Mouse (Mus musculus): ENCODE data around the gene Snap25. TPM values are rescaled to one million over a fixed set of nuclear protein-coding genes. Genes with fewer than 3 reads are reported as not detected.
A peak's percentile ranks its signal among the peaks of the same experiment; 100 is the strongest.

Gene Snap25
- total RNA-seq, 2 experiments from 2014 or later = 35.2 to 43.5 TPM

GRCm38 (mm10) chr2:136807992-136808726, 94.9 kb downstream of the Snap25 start:
- DNase-seq = no peak

- DNase-seq = peak; percentile 10
Observed at GRCm38 (mm10) chr2:136811331-136811730, 98.1 kb downstream of the Snap25 start.

DNA sequence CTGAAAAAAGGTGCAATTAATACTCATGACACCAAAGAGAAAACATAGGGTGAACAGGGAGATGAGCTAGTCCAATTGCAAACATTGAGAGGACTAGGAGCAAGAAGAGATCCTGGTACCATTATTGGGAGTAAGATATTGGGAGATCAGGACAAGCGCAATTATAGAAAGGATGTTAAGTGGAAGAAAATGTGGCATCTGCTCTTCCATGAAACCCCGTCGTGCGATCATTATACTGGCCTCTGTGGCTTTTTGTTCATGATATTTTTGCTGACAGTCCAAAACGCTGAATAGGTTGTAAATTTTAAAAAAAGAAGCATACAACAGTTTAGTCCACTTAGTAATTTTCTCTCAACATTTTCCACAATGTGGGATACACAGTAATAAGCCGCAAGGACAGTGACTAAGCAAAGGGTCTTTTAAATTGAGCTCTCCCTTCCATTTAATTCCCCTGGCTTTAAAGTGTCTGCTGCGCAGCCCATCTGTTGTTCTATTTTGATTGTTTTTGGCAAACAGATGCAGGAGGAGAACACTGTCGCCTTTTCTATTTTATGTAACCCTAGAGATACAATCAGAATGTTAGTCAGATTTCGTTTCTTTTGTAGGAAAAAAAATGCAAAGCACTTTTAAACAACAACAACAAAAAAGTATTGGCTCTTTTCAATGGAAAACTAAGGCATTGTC, 103.6 kb downstream of the Snap25 start:
- no peak for DNase-seq

DNA sequence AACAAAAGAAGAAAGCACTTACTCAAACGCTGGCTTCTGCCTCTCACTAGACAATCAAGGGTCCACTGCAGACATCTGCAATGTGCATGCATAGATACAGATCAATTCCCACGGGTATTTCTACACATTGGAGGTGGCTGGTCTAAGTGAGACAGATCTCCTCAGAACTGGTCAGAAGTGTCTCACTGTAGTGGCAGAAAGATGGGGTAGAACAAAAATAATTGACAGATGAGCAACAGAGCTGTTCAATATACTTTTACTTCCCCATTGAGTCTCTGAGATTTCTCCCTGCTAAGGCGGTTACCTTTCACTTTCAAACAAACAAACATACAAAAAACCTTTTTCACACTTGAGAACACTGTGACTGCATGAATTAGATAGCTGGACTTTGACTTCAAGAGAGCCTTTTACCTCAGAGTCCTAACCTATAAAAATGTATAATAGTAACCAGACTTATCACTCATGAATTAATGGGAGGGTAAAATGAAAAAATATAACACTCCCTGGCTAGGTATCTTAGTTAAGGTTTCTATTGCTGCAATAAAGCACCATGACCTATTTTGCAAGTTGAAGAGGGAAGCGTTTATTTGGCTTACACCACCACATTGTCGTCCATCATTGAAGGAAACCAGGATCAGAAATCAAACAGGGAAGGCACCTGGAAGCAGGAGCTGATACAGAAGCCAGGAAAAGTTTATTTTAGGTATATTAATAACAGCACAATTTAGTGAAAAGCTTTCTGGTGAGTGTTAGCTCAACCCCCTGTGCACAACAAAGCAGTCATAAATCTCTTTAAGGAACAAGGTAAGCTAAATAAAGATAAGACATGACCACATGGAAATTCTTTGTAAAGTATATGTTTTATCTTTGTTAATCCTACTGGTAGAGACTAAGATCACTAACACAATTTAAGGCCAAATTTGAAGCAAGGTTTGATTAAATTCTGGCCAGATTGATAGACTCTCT, 110.8 kb downstream of the Snap25 start:
- DNase-seq = no peak

GRCm38 (mm10) chr2:136827612-136828011, 114.4 kb downstream of the Snap25 start:
- DNase-seq = no peak

Other genes with a start within 250 kb of the Snap25 start
- gene Ankef1, start 211.5 kb upstream of the Snap25 start, total RNA-seq (2021) = 10 to 100 TPM; 12.9 to 14.6 TPM
- 10 to 100 TPM; 13.4 to 31.2 TPM for gene AL731706.2, start 172.2 kb downstream of the Snap25 start, total RNA-seq (2021)
- 1 to 10 TPM; 4.3 to 6.2 TPM for gene Slx4ip, start 177.8 kb downstream of the Snap25 start, total RNA-seq (2021)
- 10 to 100 TPM; 22.0 to 24.8 TPM for gene AL731706.1, start 177.9 kb downstream of the Snap25 start, total RNA-seq (2021)
- 10 to 100 TPM; 22.8 to 23.3 TPM for gene Mkks, start 177.9 kb downstream of the Snap25 start, total RNA-seq (2021)

Data from adrenal gland, postnatal 10 days (tissue).